Mouse (Mus musculus) ES-Bruce4 (cell line): ENCODE data around the gene Ric3.

Source experiments
- CTCF ChIP-seq: IDR thresholded peaks from one replicate; pipeline ENCODE4 v1.8.1; 2011; ENCODE audit warnings: low read depth, low read length
- POLR2A ChIP-seq: IDR thresholded peaks from one replicate; pipeline ENCODE4 v1.8.1; 2011; ENCODE audit warnings: low read length; ENCODE audit not compliant: insufficient read depth

DNA sequence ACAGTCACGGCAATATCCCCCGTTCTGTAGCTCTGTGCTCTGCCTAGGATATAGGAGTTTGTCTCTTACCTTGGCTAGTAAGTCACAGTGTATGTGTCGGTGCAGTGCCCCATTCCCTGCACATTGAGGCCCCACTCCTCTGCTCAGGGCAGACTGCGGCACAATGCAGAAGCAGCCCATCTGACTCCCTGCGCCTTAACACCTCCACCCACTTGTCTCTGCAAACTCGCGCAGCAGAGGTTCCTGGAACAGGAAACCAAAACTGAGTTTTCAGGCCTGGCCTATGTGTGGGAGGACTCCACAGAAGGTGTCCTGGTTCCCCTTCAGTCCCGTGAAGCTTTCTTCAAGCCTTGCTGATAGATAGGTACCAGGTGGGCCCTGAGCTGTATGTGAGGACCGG lies 91.9 kb downstream of the Ric3 start:
- TF ChIP-seq POLR2A (no peak), CTCF (no peak)
